ENCODE assay signal across 9 mouse cellular contexts in the genomic region with DNA sequence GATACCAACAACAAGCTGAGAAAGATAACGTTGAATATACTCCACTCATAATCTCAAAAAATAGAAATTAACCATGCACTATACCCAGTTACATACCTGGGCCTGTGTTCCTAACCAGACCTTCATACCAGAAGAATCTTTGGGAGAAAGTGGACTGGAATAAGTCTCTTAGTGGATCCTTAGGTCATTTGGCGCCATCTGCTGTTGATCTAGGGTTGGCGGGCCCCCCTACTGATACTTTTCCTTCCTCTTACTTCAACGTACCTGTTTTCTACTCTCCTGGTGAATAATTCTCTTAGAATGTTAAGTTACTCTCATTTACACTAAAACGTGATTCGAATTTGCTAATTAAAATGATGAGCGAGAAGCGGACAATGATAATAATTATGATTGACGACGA. TPM values are rescaled to one million over a fixed set of nuclear protein-coding genes. Genes with fewer than 3 reads are reported as not detected.
DNase-seq lines count a peak whose midpoint lies in the region; ATAC-seq and TF ChIP-seq lines count a peak whose summit lies in the region.
"Had no signal": no experiment of that assay in that cellular context is flagged by ENCODE, and none has a peak within 500 bp of the region (broad histone marks: within the 10 kb centered on the region; RNA-seq: fewer than 3 reads in every experiment).

No protein-coding gene starts in this region.

- no peak overlapping the region for H3K27ac ChIP-seq in forebrain, embryonic 14.5 days (ENCODE audit: low read depth, low read length)
- no peak overlapping the region for H3K27ac ChIP-seq in forebrain, embryonic 15.5 days (replicated peaks)
- no peak overlapping the region for H3K27ac ChIP-seq in bone marrow, adult 2 months (ENCODE audit: control insufficient read depth, insufficient read depth, low read depth, low read length, poor library complexity)
- H3K27ac ChIP-seq in midbrain, embryonic 14.5 days (replicated peaks; ENCODE audit: low read depth, low read length), result no peak overlapping the region
- H3K27ac ChIP-seq: limb, embryonic 13.5 days had no signal

- no peak for ATAC-seq in forebrain, embryonic 14.5 days
- ATAC-seq in forebrain, embryonic 15.5 days (replicated peaks), result no peak
- no peak; the same call in 1 of the 2 replicates for ATAC-seq in midbrain, embryonic 14.5 days (ENCODE audit: low FRiP score, low TSS enrichment)

- no peaks in the 10 kb centered on the region for H3K9me3 ChIP-seq in forebrain, embryonic 14.5 days (replicated peaks; ENCODE audit: control insufficient read depth, low read length)
- H3K9me3 ChIP-seq in forebrain, embryonic 15.5 days, result no peaks in the 10 kb centered on the region
- no peaks in the 10 kb centered on the region for H3K9me3 ChIP-seq in midbrain, embryonic 14.5 days (ENCODE audit: control insufficient read depth, low read length)
- H3K9me3 ChIP-seq: limb, embryonic 13.5 days had no signal

- H3K36me3 ChIP-seq in forebrain, embryonic 14.5 days (ENCODE audit: control insufficient read depth, insufficient read depth, low read length), result no peaks in the 10 kb centered on the region
- no peaks in the 10 kb centered on the region for H3K36me3 ChIP-seq in forebrain, embryonic 15.5 days
- no peaks in the 10 kb centered on the region for H3K36me3 ChIP-seq in C2C12 (ENCODE audit: control insufficient read depth, insufficient read depth)
- no peaks in the 10 kb centered on the region for H3K36me3 ChIP-seq in midbrain, embryonic 14.5 days (ENCODE audit: control insufficient read depth, insufficient read depth, low read length)
- H3K36me3 ChIP-seq: limb, embryonic 13.5 days had no signal

- H3K27me3 ChIP-seq in forebrain, embryonic 14.5 days (replicated peaks; ENCODE audit: control insufficient read depth, insufficient read depth, low read length), result no peaks in the 10 kb centered on the region
- H3K27me3 ChIP-seq in forebrain, embryonic 15.5 days, result no peaks in the 10 kb centered on the region
- no peaks in the 10 kb centered on the region for H3K27me3 ChIP-seq in C2C12 (ENCODE audit: control insufficient read depth, insufficient read depth, insufficient read length)
- H3K27me3 ChIP-seq in midbrain, embryonic 14.5 days (ENCODE audit: control insufficient read depth, insufficient read depth, low read length), result no peaks in the 10 kb centered on the region
- H3K27me3 ChIP-seq: limb, embryonic 13.5 days had no signal

- H3K79me2 ChIP-seq in C2C12 (ENCODE audit: control insufficient read depth, insufficient read depth), result no peaks in the 10 kb centered on the region

- H3K79me3 ChIP-seq in C2C12 (ENCODE audit: low read depth), result no peaks in the 10 kb centered on the region

- WGBS in forebrain, embryonic 14.5 days, result 38% methylated on average over 10 of the region's 10 CpGs
- WGBS in forebrain, embryonic 15.5 days, result 36% methylated on average over 10 of the region's 10 CpGs
- 25% methylated on average over 10 of the region's 10 CpGs for WGBS in bone marrow, adult 2 months
- WGBS in midbrain, embryonic 14.5 days, result 34% methylated on average over 10 of the region's 10 CpGs

- intact Hi-C loops in gastrocnemius, postnatal 14 days (cut with DNase I; ENCODE audit: low total_unique reads), result loop anchor here (5.0 to 10.0 kb wide), 2 partner anchors 117 to 1485 kb away; no protein-coding TSS in a partner anchor

- no peaks in the 10 kb centered on the region for H3K4me1 ChIP-seq in forebrain, embryonic 14.5 days (ENCODE audit: control insufficient read depth, insufficient read depth, low read length)
- H3K4me1 ChIP-seq in forebrain, embryonic 15.5 days, result no peaks in the 10 kb centered on the region
- H3K4me1 ChIP-seq in bone marrow, adult 2 months (ENCODE audit: control insufficient read depth, insufficient read depth, low read length), result peaks cover 4% of the 10 kb centered on the region; the same call in 1 of the 2 replicates
- no peaks in the 10 kb centered on the region for H3K4me1 ChIP-seq in midbrain, embryonic 14.5 days (ENCODE audit: control insufficient read depth, insufficient read depth, low read length)
- H3K4me1 ChIP-seq: limb, embryonic 13.5 days had no signal

- H3ac ChIP-seq in C2C12 (ENCODE audit: control insufficient read depth, insufficient read length, low read depth), result no peak overlapping the region

- H3K9ac ChIP-seq in forebrain, embryonic 14.5 days (ENCODE audit: low read length), result no peak overlapping the region
- no peak overlapping the region for H3K9ac ChIP-seq in forebrain, embryonic 15.5 days (replicated peaks)
- no peak overlapping the region for H3K9ac ChIP-seq in midbrain, embryonic 14.5 days (replicated peaks; ENCODE audit: low read length)
- H3K9ac ChIP-seq: limb, embryonic 13.5 days had no signal

- TF ChIP-seq POLR2A in bone marrow, adult 2 months (IDR thresholded peaks at IDR 0.05; ENCODE audit: borderline replicate concordance, control insufficient read depth, low read depth, low read length), result no peak

- no peak overlapping the region for H3K4me2 ChIP-seq in forebrain, embryonic 14.5 days (ENCODE audit: low read length)
- no peak overlapping the region for H3K4me2 ChIP-seq in forebrain, embryonic 15.5 days (replicated peaks)
- no peak overlapping the region for H3K4me2 ChIP-seq in midbrain, embryonic 14.5 days (ENCODE audit: low read length)
- H3K4me2 ChIP-seq: limb, embryonic 13.5 days had no signal

- no peak overlapping the region for H3K4me3 ChIP-seq in forebrain, embryonic 14.5 days (ENCODE audit: low read depth, low read length)
- H3K4me3 ChIP-seq in forebrain, embryonic 15.5 days, result no peak overlapping the region
- no peak overlapping the region for H3K4me3 ChIP-seq in C2C12 (ENCODE audit: insufficient read depth, poor library complexity, severe bottlenecking)
- no peak overlapping the region for H3K4me3 ChIP-seq in bone marrow, adult 2 months (replicated peaks; ENCODE audit: control insufficient read depth, low read depth, low read length)
- H3K4me3 ChIP-seq in midbrain, embryonic 14.5 days (replicated peaks; ENCODE audit: low read depth, low read length), result no peak overlapping the region
- H3K4me3 ChIP-seq: limb, embryonic 13.5 days had no signal

- DNase-seq in forebrain, embryonic 14.5 days (ENCODE audit: low spot score), result peak; percentile 59
- peak; percentile 54 for DNase-seq in gastrocnemius, postnatal 14 days
- peak; percentile 39 to 61 for DNase-seq in layer of hippocampus, postnatal 14 days (ENCODE audit: low spot score in 2 of 2)
- peak; percentile 79 for DNase-seq in midbrain, embryonic 14.5 days
- peak; percentile 79 for DNase-seq in thymus, postnatal 14 days

- peak; percentile 14 for TF ChIP-seq CTCF in C2C12 (IDR thresholded peaks at IDR 0.05; ENCODE audit: control insufficient read depth, insufficient read depth, insufficient read length)
- TF ChIP-seq CTCF in bone marrow, adult 2 months (IDR thresholded peaks at IDR 0.05; ENCODE audit: control insufficient read depth, insufficient read depth, low read length), result peak; percentile 61

TF ChIP-seq in C2C12, 6 proteins besides CTCF, POLR2A, EP300 and RAD21:
- TF ChIP-seq MYOD1 (IDR thresholded peaks at IDR 0.05; ENCODE audit: control insufficient read depth, insufficient read length, low read depth) (no peak), CEBPB (IDR thresholded peaks at IDR 0.05; ENCODE audit: low read depth) (no peak), MYOG (IDR thresholded peaks at IDR 0.05; ENCODE audit: control insufficient read depth, extremely low read depth, insufficient read length) (no peak), USF1 (IDR thresholded peaks at IDR 0.05; ENCODE audit: low read depth) (no peak), FOSL1 (IDR thresholded peaks at IDR 0.05; ENCODE audit: insufficient read depth, low read length, poor library complexity, severe bottlenecking) (no peak), MAX (IDR thresholded peaks at IDR 0.05) (no peak)

RNA-seq across cellular contexts. Expression of gene Pex5, which starts 35.5 kb away (rescaled TPM):
- polyA plus RNA-seq in forebrain, embryonic 14.5 days (2014; fragmentation: Nextera tagmentation; extraction: Ambion mirVana), result 55.9 and 63.2 TPM in 2 replicates
- polyA plus RNA-seq in forebrain, embryonic 15.5 days (2015; fragmentation: Nextera tagmentation; extraction: Ambion mirVana), result 82.9 and 84.4 TPM in 2 replicates
- 32.9 TPM for polyA plus RNA-seq in C2C12 (2012; fragmentation: generic; extraction: Trizol)
- polyA plus RNA-seq in bone marrow, adult 2 months (2011; ENCODE audit: insufficient read depth, insufficient read length, low replicate concordance, missing spikeins), result 11.0 and 16.6 TPM in 2 replicates
- 10 to 100 TPM; 23.0 to 24.0 TPM for total RNA-seq in gastrocnemius, postnatal 14 days (2021)
- total RNA-seq in layer of hippocampus, postnatal 14 days (2021), result 10 to 100 TPM; 61.7 to 66.1 TPM
- 63.8 and 66.2 TPM in 2 replicates for polyA plus RNA-seq in midbrain, embryonic 14.5 days (2014; fragmentation: Nextera tagmentation; extraction: Ambion mirVana)
